Mouse (Mus musculus): Measurements from ENCODE around the gene Coq8b.

- TF ChIP-seq CTCF (IDR thresholded peaks at IDR 0.05; ENCODE audit: control insufficient read depth, insufficient read depth, insufficient read length) (no peak), MYOD1 (IDR thresholded peaks at IDR 0.05; ENCODE audit: control insufficient read depth, insufficient read length, low read depth) (no peak), MYOG (IDR thresholded peaks at IDR 0.05; ENCODE audit: control insufficient read depth, extremely low read depth, insufficient read length) (no peak), USF1 (IDR thresholded peaks at IDR 0.05; ENCODE audit: low read depth) (no peak), MAX (IDR thresholded peaks at IDR 0.05) (no peak)
Observed at GRCm38 (mm10) chr7:27218586-27218985, 14.2 kb upstream of the Coq8b start.

Measured in C2C12 (cell line).